Mouse (Mus musculus): ENCODE results near the gene Pcp4. TPM values are rescaled to one million over a fixed set of nuclear protein-coding genes. Genes with fewer than 3 reads are reported as not detected.

Gene Pcp4
- polyA plus RNA-seq, 1 experiment, result 1,304 TPM

- H3K4me3 ChIP-seq (replicated peaks; ENCODE audit: insufficient read depth, low read depth, low read length), result no peak overlapping the region
- H3K27me3 ChIP-seq (ENCODE audit: control insufficient read depth, insufficient read depth, low read length), result no peaks in the 10 kb centered on the region
- 94% methylated on average over 4 of the region's 4 CpGs for WGBS
- no peak overlapping the region for H3K27ac ChIP-seq (ENCODE audit: insufficient read depth, low read length)
- TF ChIP-seq POLR2A (IDR thresholded peaks at IDR 0.05; ENCODE audit: borderline replicate concordance, insufficient read depth, low read length), result no peak
- TF ChIP-seq CTCF (IDR thresholded peaks at IDR 0.05; ENCODE audit: borderline replicate concordance, insufficient read depth, low read depth, low read length), result no peak
- no peaks in the 10 kb centered on the region for H3K4me1 ChIP-seq (ENCODE audit: control insufficient read depth, insufficient read depth, low read length)
- DNase-seq, result no peak
These were observed 61.1 kb downstream of the Pcp4 start for GRCm38 (mm10) chr16:96528471-96528870.

- WGBS, result 81% methylated on average over 9 of the region's 9 CpGs
- H3K27ac ChIP-seq (ENCODE audit: insufficient read depth, low read length), result no peak overlapping the region
These were observed 62.6 kb downstream of the Pcp4 start for GRCm38 (mm10) chr16:96529896-96530568.

GRCm38 (mm10) chr16:96530569-96530898, 63.1 kb downstream of the Pcp4 start:
- no peak overlapping the region for H3K27ac ChIP-seq (ENCODE audit: insufficient read depth, low read length)
- no peak for DNase-seq
- no peak overlapping the region for H3K4me3 ChIP-seq (replicated peaks; ENCODE audit: insufficient read depth, low read depth, low read length)
- TF ChIP-seq CTCF (IDR thresholded peaks at IDR 0.05; ENCODE audit: borderline replicate concordance, insufficient read depth, low read depth, low read length) (no peak), POLR2A (IDR thresholded peaks at IDR 0.05; ENCODE audit: borderline replicate concordance, insufficient read depth, low read length) (no peak)
- 75% methylated on average over 3 of the region's 3 CpGs for WGBS
- no peaks in the 10 kb centered on the region for H3K27me3 ChIP-seq (ENCODE audit: control insufficient read depth, insufficient read depth, low read length)
- peaks cover 3% of the 10 kb centered on the region; the same call in 1 of the 2 replicates for H3K4me1 ChIP-seq (ENCODE audit: control insufficient read depth, insufficient read depth, low read length)

More at GRCm38 (mm10) chr16:96529896-96530568, 62.6 kb downstream of the Pcp4 start:
- no peaks in the 10 kb centered on the region for H3K27me3 ChIP-seq (ENCODE audit: control insufficient read depth, insufficient read depth, low read length)
- H3K4me3 ChIP-seq (replicated peaks; ENCODE audit: insufficient read depth, low read depth, low read length), result no peak overlapping the region
- no peak for TF ChIP-seq POLR2A (IDR thresholded peaks at IDR 0.05; ENCODE audit: borderline replicate concordance, insufficient read depth, low read length)
- TF ChIP-seq CTCF (IDR thresholded peaks at IDR 0.05; ENCODE audit: borderline replicate concordance, insufficient read depth, low read depth, low read length), result no peak
- peaks cover under 1% of the 10 kb centered on the region; the same call in 1 of the 2 replicates for H3K4me1 ChIP-seq (ENCODE audit: control insufficient read depth, insufficient read depth, low read length)
- DNase-seq, result no peak

GRCm38 (mm10) chr16:96531029-96531428, 63.6 kb downstream of the Pcp4 start:
- Histone ChIP-seq H3K27me3 (ENCODE audit: control insufficient read depth, insufficient read depth, low read length) (no peaks in the 10 kb centered on the region), H3K4me3 (replicated peaks; ENCODE audit: insufficient read depth, low read depth, low read length) (no peak overlapping the region), H3K4me1 (ENCODE audit: control insufficient read depth, insufficient read depth, low read length) (peaks cover 3% of the 10 kb centered on the region; the same call in 1 of the 2 replicates), H3K27ac (ENCODE audit: insufficient read depth, low read length) (no peak overlapping the region)
- TF ChIP-seq POLR2A (IDR thresholded peaks at IDR 0.05; ENCODE audit: borderline replicate concordance, insufficient read depth, low read length), result no peak
- TF ChIP-seq CTCF (IDR thresholded peaks at IDR 0.05; ENCODE audit: borderline replicate concordance, insufficient read depth, low read depth, low read length), result no peak
- 92% methylated on average over 4 of the region's 4 CpGs for WGBS
- DNase-seq, result no peak

- no peak overlapping the region for H3K27ac ChIP-seq (ENCODE audit: insufficient read depth, low read length)
- 18% methylated on average over 8 of the region's 8 CpGs for WGBS
- no peak for TF ChIP-seq POLR2A (IDR thresholded peaks at IDR 0.05; ENCODE audit: borderline replicate concordance, insufficient read depth, low read length)
- no peak for TF ChIP-seq CTCF (IDR thresholded peaks at IDR 0.05; ENCODE audit: borderline replicate concordance, insufficient read depth, low read depth, low read length)
These were observed 66.3 kb downstream of the Pcp4 start for GRCm38 (mm10) chr16:96533710-96534109.

GRCm38 (mm10) chr16:96535271-96535670, 67.9 kb downstream of the Pcp4 start:
- Histone ChIP-seq H3K27ac (ENCODE audit: insufficient read depth, low read length) (no peak overlapping the region), H3K4me1 (ENCODE audit: control insufficient read depth, insufficient read depth, low read length) (peaks cover 3% of the 10 kb centered on the region; the same call in 1 of the 2 replicates), H3K4me3 (replicated peaks; ENCODE audit: insufficient read depth, low read depth, low read length) (no peak overlapping the region), H3K27me3 (ENCODE audit: control insufficient read depth, insufficient read depth, low read length) (no peaks in the 10 kb centered on the region)
- DNase-seq, result no peak
- TF ChIP-seq CTCF (IDR thresholded peaks at IDR 0.05; ENCODE audit: borderline replicate concordance, insufficient read depth, low read depth, low read length) (no peak), POLR2A (IDR thresholded peaks at IDR 0.05; ENCODE audit: borderline replicate concordance, insufficient read depth, low read length) (no peak)
- 44% methylated on average over 4 of the region's 4 CpGs for WGBS

More at GRCm38 (mm10) chr16:96533710-96534109, 66.3 kb downstream of the Pcp4 start:
- no peaks in the 10 kb centered on the region for H3K27me3 ChIP-seq (ENCODE audit: control insufficient read depth, insufficient read depth, low read length)
- peaks cover 3% of the 10 kb centered on the region; the same call in 1 of the 2 replicates for H3K4me1 ChIP-seq (ENCODE audit: control insufficient read depth, insufficient read depth, low read length)
- no peak overlapping the region for H3K4me3 ChIP-seq (replicated peaks; ENCODE audit: insufficient read depth, low read depth, low read length)
- no peak for DNase-seq

GRCm38 (mm10) chr16:96536426-96536825, 69.0 kb downstream of the Pcp4 start:
- H3K27me3 ChIP-seq (ENCODE audit: control insufficient read depth, insufficient read depth, low read length), result no peaks in the 10 kb centered on the region
- DNase-seq, result no peak
- no peak overlapping the region for H3K27ac ChIP-seq (ENCODE audit: insufficient read depth, low read length)
- peaks cover 3% of the 10 kb centered on the region; the same call in 1 of the 2 replicates for H3K4me1 ChIP-seq (ENCODE audit: control insufficient read depth, insufficient read depth, low read length)
- no peak overlapping the region for H3K4me3 ChIP-seq (replicated peaks; ENCODE audit: insufficient read depth, low read depth, low read length)
- TF ChIP-seq POLR2A (IDR thresholded peaks at IDR 0.05; ENCODE audit: borderline replicate concordance, insufficient read depth, low read length) (no peak), CTCF (IDR thresholded peaks at IDR 0.05; ENCODE audit: borderline replicate concordance, insufficient read depth, low read depth, low read length) (no peak)

- H3K4me3 ChIP-seq (replicated peaks; ENCODE audit: insufficient read depth, low read depth, low read length), result no peak overlapping the region
- 35% methylated on average over 4 of the region's 4 CpGs for WGBS
- no peaks in the 10 kb centered on the region for H3K27me3 ChIP-seq (ENCODE audit: control insufficient read depth, insufficient read depth, low read length)
These were observed 71.7 kb downstream of the Pcp4 start for GRCm38 (mm10) chr16:96539091-96539490.

More at GRCm38 (mm10) chr16:96539091-96539490, 71.7 kb downstream of the Pcp4 start:
- TF ChIP-seq POLR2A (IDR thresholded peaks at IDR 0.05; ENCODE audit: borderline replicate concordance, insufficient read depth, low read length), result no peak
- TF ChIP-seq CTCF (IDR thresholded peaks at IDR 0.05; ENCODE audit: borderline replicate concordance, insufficient read depth, low read depth, low read length), result no peak
- Histone ChIP-seq H3K4me1 (ENCODE audit: control insufficient read depth, insufficient read depth, low read length) (0 out of 2 replicates have a peak, but pooled peaks cover 3% of the 10 kb centered on the region), H3K27ac (ENCODE audit: insufficient read depth, low read length) (no peak overlapping the region)
- DNase-seq, result no peak

All from cerebellum, adult 2 months (tissue).